Mouse (Mus musculus) layer of hippocampus, adult 2 months (tissue): ENCODE measurements around the gene Wrb. TPM values are rescaled to one million over a fixed set of nuclear protein-coding genes. Genes with fewer than 3 reads are reported as not detected.

Experiments used
- DNase-seq, 2 experiments: peaks; one replicate each; pipeline ENCODE4 v3.0.0; 2022; ENCODE audit warnings: low spot score in 2 of 2
- H3K27ac ChIP-seq: fragments of 200-600 bp; 2 replicates; pipeline ENCODE4 v1.8.1; 2022
- H3K4me3 ChIP-seq: fragments of 200-600 bp; 2 replicates; pipeline ENCODE4 v1.8.1; 2022; ENCODE audit warnings: mild to moderate bottlenecking
- CTCF ChIP-seq: fragments of 200-600 bp; conservative IDR thresholded peaks from 2 replicates; pipeline ENCODE4 v1.8.1; 2022; ENCODE audit warnings: antibody characterized with exemption, mild to moderate bottlenecking, moderate library complexity
- total RNA-seq, 2 experiments: library from RNA; stranded (reverse); gene quantifications; 2 replicates each; pipeline ENCODE4 v1.2.3; 2021

Wrb gene
- total RNA-seq, 2 experiments from 2014 or later, result 66.8 to 69.8 TPM

GRCm38 (mm10) chr16:96165723-96166264 is 20.6 kb downstream of the Wrb start:
- peak; percentile 18 to 26 for DNase-seq
- no peak for TF ChIP-seq CTCF
- Histone ChIP-seq H3K4me3 (no peak overlapping the region), H3K27ac (peak overlapping the region; percentile 18; the same call in 1 of the 2 replicates)

DNA sequence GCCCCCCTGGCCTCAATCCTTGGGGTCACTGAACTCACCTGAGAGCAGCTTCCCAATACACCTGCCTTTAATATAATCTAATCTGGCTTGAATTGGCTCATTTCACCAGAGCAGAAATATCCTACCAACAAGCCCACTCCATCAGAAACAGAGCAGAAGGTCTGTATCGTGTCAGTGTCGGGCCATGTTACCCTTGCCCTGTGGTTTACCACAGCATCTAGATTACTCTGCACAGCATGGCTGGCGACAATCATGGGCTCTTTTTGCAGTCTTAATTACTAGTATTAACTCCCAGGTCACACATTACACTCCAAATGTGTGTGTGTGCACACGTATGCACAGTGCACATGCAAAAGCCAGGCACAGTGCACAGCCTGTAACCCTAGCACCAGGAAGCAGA is 23.6 kb downstream of the Wrb start:
- H3K27ac ChIP-seq, result no peak overlapping the region
- no peak for TF ChIP-seq CTCF
- H3K4me3 ChIP-seq, result no peak overlapping the region
- no peak for DNase-seq

DNA sequence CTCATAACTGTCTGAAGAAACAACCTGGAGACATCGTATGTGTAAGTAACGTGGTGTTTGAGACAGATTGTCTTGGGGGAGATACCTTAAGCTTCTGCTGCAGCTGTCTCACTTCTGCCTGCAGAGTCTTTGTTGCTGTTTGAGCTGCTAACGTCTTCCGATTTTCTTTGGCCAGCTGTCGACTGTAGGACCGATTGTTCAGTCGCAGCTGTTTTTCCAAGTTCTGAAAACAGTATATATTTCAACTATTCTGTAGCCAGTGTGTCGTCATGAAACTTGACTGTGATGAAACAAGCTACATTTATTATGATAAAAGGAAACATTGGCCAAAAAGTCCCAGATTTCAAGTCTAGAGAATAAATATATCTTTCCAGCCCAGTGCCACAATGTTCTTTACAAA is 28.4 kb downstream of the Wrb start:
- no peak for TF ChIP-seq CTCF
- H3K27ac ChIP-seq, result no peak overlapping the region
- no peak for DNase-seq
- H3K4me3 ChIP-seq, result no peak overlapping the region

- DNase-seq, result no peak
- Histone ChIP-seq H3K4me3 (no peak overlapping the region), H3K27ac (no peak overlapping the region)
- TF ChIP-seq CTCF, result no peak
Measured at GRCm38 (mm10) chr16:96175399-96175798, 30.2 kb downstream of the Wrb start.

DNA sequence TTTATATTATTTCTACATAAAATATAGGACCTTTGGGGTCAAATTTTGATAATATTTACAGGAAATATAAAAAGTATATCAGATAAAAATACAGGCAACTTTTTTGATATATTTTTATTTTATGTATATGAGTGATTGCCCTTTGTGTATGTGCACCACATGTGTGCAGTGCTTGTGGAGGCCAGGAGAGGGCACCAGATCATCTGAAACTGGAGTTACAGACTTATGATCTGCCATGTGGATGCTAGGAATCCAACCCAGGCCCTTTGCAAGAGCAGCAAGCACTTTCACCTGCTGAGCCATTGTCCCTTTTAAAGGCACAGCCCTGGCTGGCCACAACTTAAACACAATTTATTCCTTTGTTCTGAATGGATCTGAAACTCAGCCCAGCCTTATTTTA is 33.9 kb downstream of the Wrb start:
- DNase-seq, result no peak
- Histone ChIP-seq H3K27ac (no peak overlapping the region), H3K4me3 (no peak overlapping the region)
- TF ChIP-seq CTCF, result peak; percentile 34

GRCm38 (mm10) chr16:96187619-96188018 is 42.4 kb downstream of the Wrb start:
- DNase-seq, result no peak
- Histone ChIP-seq H3K27ac (no peak overlapping the region), H3K4me3 (no peak overlapping the region)
- TF ChIP-seq CTCF, result no peak

DNA sequence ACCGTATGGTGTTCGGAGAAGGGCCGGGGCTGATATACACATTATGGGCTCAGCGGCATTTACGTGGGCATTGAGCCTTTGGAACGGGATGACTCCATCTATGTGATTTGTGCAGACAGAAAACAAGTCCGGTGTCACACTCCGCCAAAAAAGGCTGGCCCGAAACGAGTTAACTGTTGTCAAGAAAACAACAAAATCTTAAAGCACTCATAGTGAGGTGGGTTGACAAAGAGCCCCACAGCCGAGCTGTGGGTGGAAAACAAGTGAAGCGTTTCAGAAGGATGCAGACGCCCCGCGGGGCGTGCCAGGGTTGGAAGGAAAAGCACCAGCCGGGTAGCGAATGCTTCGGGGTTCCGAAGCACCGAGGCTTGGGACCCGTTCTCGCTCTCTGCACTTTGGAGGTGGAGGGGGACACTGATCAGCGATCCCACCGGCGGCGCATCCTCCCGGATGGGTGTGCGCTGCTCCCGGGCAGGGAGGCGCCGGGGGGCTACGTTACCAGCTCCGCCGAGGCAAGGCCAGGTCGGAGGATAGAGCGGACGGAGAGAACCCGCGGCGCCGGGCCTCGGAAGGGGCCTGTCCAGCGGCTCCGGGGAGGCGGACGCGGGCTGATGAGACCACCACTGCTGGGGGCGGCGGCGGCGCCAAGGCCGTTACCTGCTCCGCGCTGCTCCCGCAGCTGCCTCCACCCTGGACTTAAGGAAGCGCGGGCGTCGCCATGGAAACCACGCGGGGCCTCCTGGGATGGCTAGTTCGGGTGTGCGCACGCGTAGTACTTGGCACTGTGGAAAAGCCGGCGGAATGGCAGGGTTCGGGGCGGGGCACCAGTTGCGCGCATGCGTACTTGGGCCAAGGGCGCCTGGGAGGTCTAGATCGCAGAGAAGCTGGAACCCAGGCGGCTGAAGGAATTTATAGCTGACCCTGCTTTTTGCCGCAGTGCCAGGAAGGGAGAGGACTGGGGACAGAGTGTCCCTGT is 46.6 kb downstream of the Wrb start, which contains the start of gene Lca5l:
Gene Lca5l (minus strand): TSS at position 741 of the 976 bp plus-strand sequence.
- TF ChIP-seq CTCF, result no peak
- Histone ChIP-seq H3K27ac (peak within 1 kb of the TSS; percentile 91), H3K4me3 (peak within 1 kb of the TSS; percentile 100)
- peak; percentile 99 to 100 for DNase-seq

DNA sequence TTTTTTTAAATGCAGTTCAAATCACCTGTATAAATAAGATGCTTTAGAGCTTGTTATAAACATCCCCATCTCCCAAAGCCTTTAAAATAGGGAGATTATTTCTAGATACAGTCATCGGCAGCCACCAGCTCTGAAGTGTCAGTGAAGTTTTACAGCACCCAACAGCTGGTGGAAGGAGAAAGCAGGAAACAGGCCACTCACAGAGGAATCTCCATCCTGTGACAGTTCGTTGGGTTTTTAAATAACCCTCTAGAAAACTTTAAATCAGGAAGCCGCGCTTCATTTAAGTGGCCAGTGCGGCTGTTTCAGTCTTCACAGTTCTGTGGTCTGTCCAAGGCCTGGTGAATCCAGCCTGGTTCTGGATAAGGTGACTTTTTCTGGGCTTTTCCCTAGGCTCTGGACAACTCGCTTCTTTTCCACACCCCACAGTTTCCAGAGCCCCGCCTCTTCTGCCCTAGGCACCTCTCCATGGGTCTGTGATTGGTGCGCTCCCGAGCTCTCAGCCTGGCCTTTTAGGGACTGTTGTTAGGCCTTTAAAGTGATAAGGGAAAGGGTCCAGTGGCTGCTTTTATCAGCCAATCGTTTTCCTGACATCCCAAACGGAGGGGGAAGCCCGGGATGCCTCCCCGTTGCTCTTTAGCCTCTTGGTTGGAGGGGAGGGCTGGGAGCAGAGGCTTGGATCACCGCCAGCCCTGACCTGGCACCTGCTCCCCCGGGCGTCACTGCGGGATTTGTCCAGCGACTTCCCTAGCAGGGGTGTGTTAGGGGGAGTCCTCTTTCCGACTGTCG is 54.9 kb downstream of the Wrb start, which contains the start of gene Sh3bgr:
Gene Sh3bgr (plus strand): TSS at position 538 of the 789 bp plus-strand sequence.
- Histone ChIP-seq H3K4me3 (peak within 1 kb of the TSS; percentile 52), H3K27ac (peak within 1 kb of the TSS; percentile 50)
- TF ChIP-seq CTCF, result no peak
- DNase-seq, result peak in 1 of 2 experiments; percentile 34

DNA sequence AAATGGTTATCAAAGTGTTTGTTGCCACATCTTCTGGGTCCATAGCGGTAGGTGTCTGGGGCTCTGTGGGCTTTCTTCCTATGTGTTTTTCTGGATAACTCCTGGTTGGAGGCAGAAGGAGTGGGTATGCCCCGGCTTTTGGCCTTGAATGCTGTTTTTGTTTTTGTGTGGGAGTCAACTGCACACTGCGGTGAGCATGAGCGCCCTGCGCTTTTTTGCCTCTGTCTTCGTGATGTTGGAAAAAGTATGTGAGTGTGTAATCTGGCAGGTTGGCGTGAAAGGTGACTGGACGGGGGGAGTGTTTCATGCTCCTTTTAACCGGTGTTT is 55.5 kb downstream of the Wrb start:
- peak overlapping the region; percentile 52 for H3K4me3 ChIP-seq
- peak overlapping the region; percentile 50; the same call in 1 of the 2 replicates for H3K27ac ChIP-seq
- DNase-seq, result no peak
- no peak for TF ChIP-seq CTCF

GRCm38 (mm10) chr16:96201485-96202232 is 56.5 kb downstream of the Wrb start:
- H3K27ac ChIP-seq, result no peak overlapping the region
- H3K4me3 ChIP-seq, result no peak overlapping the region
- no peak for DNase-seq
- no peak for TF ChIP-seq CTCF

Other genes starting within 250 kb of the Wrb start
- gene Psmg1, start 154.4 kb upstream of the Wrb start, total RNA-seq, result 10 to 100 TPM; 13.7 to 15.6 TPM
- gene Brwd1, start 62.9 kb upstream of the Wrb start, total RNA-seq, result 100 to 1,000 TPM; 141 to 150 TPM
- gene Hmgn1, start 17.7 kb upstream of the Wrb start, total RNA-seq, result 10 to 100 TPM; 68.5 to 73.7 TPM
- 1 to 10 TPM; 2.4 to 2.7 TPM for gene Lca5l, start 46.9 kb downstream of the Wrb start, total RNA-seq
- gene Sh3bgr, start 55.0 kb downstream of the Wrb start, total RNA-seq, result 1 to 10 TPM; 2.1 to 3.3 TPM
- 10 to 100 TPM; 54.5 to 57.4 TPM for gene B3galt5, start 90.4 kb downstream of the Wrb start, total RNA-seq